Comparison of ENCODE assay signal across 8 mouse cellular contexts in genomic region chr2:102258682-102259081, GRCm38 (mm10).
DNase-seq lines count a peak whose midpoint lies in the region; ATAC-seq lines count a peak whose summit lies in the region.
"Had no signal": no experiment of that assay in that cellular context is flagged by ENCODE, and none has a peak within 500 bp of the region (broad histone marks: within the 10 kb centered on the region; RNA-seq: fewer than 3 reads in every experiment).

No protein-coding gene starts in this region.

- no peak overlapping the region for H3K9ac ChIP-seq in kidney, embryonic 16.5 days (replicated peaks; ENCODE audit: low read length)
- H3K9ac ChIP-seq in forebrain, embryonic 14.5 days (ENCODE audit: low read length), result no peak overlapping the region
- H3K9ac ChIP-seq in hindbrain, embryonic 15.5 days, result no peak overlapping the region

- H3K4me3 ChIP-seq in kidney, embryonic 16.5 days (ENCODE audit: low read length), result no peak overlapping the region
- no peak overlapping the region for H3K4me3 ChIP-seq in forebrain, embryonic 14.5 days (ENCODE audit: low read depth, low read length)
- no peak overlapping the region for H3K4me3 ChIP-seq in hindbrain, embryonic 15.5 days

- no peak for DNase-seq in kidney, adult 8-10 months
- DNase-seq in forebrain, embryonic 14.5 days (ENCODE audit: low spot score), result no peak
- DNase-seq in neural tube, embryonic 10.5 days (ENCODE audit: extremely low spot score, low spot score), result peak; percentile 35
- no peak for DNase-seq in cerebellum, postnatal 14 days
- DNase-seq in adrenal gland, adult 2 months, result no peak
- DNase-seq: lung, postnatal 36 days had no signal

- WGBS in kidney, embryonic 16.5 days, result 29% methylated on average over 8 of the region's 8 CpGs
- 28% methylated on average over 8 of the region's 8 CpGs for WGBS in forebrain, embryonic 14.5 days
- WGBS in hindbrain, embryonic 15.5 days, result 28% methylated on average over 8 of the region's 8 CpGs

- H3K9me3 ChIP-seq in kidney, embryonic 16.5 days (ENCODE audit: low read length), result no peaks in the 10 kb centered on the region
- H3K9me3 ChIP-seq in forebrain, embryonic 14.5 days (replicated peaks; ENCODE audit: control insufficient read depth, low read length), result no peaks in the 10 kb centered on the region
- no peaks in the 10 kb centered on the region for H3K9me3 ChIP-seq in hindbrain, embryonic 15.5 days

- H3K4me2 ChIP-seq in kidney, embryonic 16.5 days (replicated peaks; ENCODE audit: low read depth, low read length), result peak overlapping the region; percentile 29
- peak overlapping the region; percentile 29; the same call in 1 of the 2 replicates for H3K4me2 ChIP-seq in forebrain, embryonic 14.5 days (ENCODE audit: low read length)
- H3K4me2 ChIP-seq in hindbrain, embryonic 15.5 days, result peak overlapping the region; percentile 36; the same call in 1 of the 2 replicates

- H3K36me3 ChIP-seq in kidney, embryonic 16.5 days (ENCODE audit: insufficient read depth, low read length), result no peaks in the 10 kb centered on the region
- H3K36me3 ChIP-seq in forebrain, embryonic 14.5 days (ENCODE audit: control insufficient read depth, insufficient read depth, low read length), result no peaks in the 10 kb centered on the region
- H3K36me3 ChIP-seq in hindbrain, embryonic 15.5 days, result no peaks in the 10 kb centered on the region

- peaks cover 28% of the 10 kb centered on the region for H3K4me1 ChIP-seq in kidney, embryonic 16.5 days (ENCODE audit: insufficient read depth, low read length)
- H3K4me1 ChIP-seq in forebrain, embryonic 14.5 days (ENCODE audit: control insufficient read depth, insufficient read depth, low read length), result peaks cover 17% of the 10 kb centered on the region
- H3K4me1 ChIP-seq in hindbrain, embryonic 15.5 days (replicated peaks), result peaks cover 20% of the 10 kb centered on the region

- no peak overlapping the region for H3K27ac ChIP-seq in kidney, embryonic 16.5 days (ENCODE audit: low read length)
- H3K27ac ChIP-seq in forebrain, embryonic 14.5 days (ENCODE audit: low read depth, low read length), result no peak overlapping the region
- no peak overlapping the region for H3K27ac ChIP-seq in hindbrain, embryonic 15.5 days (replicated peaks)

- ATAC-seq in kidney, embryonic 16.5 days (ENCODE audit: low FRiP score, low TSS enrichment), result no peak
- ATAC-seq in forebrain, embryonic 14.5 days, result 0 out of 2 replicates have a peak, but pooled peaks have one; percentile 35
- peak; percentile 29; the same call in 1 of the 2 replicates for ATAC-seq in hindbrain, embryonic 15.5 days (ENCODE audit: low FRiP score, low read depth)

- H3K27me3 ChIP-seq in kidney, embryonic 16.5 days (ENCODE audit: insufficient read depth, low read length), result peaks cover 9% of the 10 kb centered on the region
- H3K27me3 ChIP-seq in forebrain, embryonic 14.5 days (replicated peaks; ENCODE audit: control insufficient read depth, insufficient read depth, low read length), result 0 out of 2 replicates have a peak, but pooled peaks cover 3% of the 10 kb centered on the region
- no peaks in the 10 kb centered on the region for H3K27me3 ChIP-seq in hindbrain, embryonic 15.5 days
